Mouse (Mus musculus): Measurements from ENCODE around the gene Krcc1. TPM values are rescaled to one million over a fixed set of nuclear protein-coding genes. Genes with fewer than 3 reads are reported as not detected.
"Not testable (repeated sequence)": the region's sequence is repeated elsewhere in the genome, so short reads cannot be mapped to it uniquely, and the experiment has no call there.

Krcc1 gene
- polyA plus RNA-seq, 1 experiment from 2014 or later: 34.2 TPM

GRCm38 (mm10) chr6:71248420-71248819 is 23.1 kb upstream of the Krcc1 start:
- Histone ChIP-seq H3K27ac (replicated peaks) (no peak overlapping the region), H3K9me3 (replicated peaks) (no peaks in the 10 kb centered on the region), H3K4me3 (no peak overlapping the region), H3K36me3 (no peaks in the 10 kb centered on the region), H3K27me3 (ENCODE audit: low read depth, poor library complexity, severe bottlenecking) (no peaks in the 10 kb centered on the region), H3K4me1 (no peaks in the 10 kb centered on the region)
- DNase-seq (ENCODE audit: low spot score): no peak
- WGBS: 93% methylated on average over 1 of the region's 1 CpGs

GRCm38 (mm10) chr6:71249615-71250014 is 21.9 kb upstream of the Krcc1 start:
- H3K4me3 ChIP-seq: no peak overlapping the region
- H3K27ac ChIP-seq (replicated peaks): no peak overlapping the region
- no peaks in the 10 kb centered on the region for H3K36me3 ChIP-seq
- H3K27me3 ChIP-seq (ENCODE audit: low read depth, poor library complexity, severe bottlenecking): no peaks in the 10 kb centered on the region
- no peaks in the 10 kb centered on the region for H3K9me3 ChIP-seq (replicated peaks)
- no peak for DNase-seq (ENCODE audit: low spot score)
- no peaks in the 10 kb centered on the region for H3K4me1 ChIP-seq
- 72% methylated on average over 3 of the region's 3 CpGs for WGBS

DNA sequence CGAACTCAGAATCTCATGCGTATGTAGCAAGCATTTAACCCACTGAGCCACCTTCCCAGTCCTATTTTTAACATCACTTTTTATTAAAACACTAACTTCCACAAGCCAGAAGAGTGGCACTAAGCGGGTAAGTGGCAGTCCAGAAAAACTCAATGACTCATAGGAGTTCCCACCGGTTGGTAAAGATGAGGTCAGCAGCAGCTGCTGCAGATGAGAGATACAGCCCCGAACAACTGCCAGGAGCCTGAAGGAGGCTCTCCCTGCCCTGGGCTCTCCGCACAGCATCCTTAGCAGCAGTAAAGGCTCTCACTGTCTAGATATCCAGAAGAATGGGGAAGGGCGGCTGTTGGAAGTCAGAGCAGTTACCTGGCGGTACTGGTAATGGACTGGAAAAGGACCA is 20.5 kb upstream of the Krcc1 start:
- Histone ChIP-seq H3K27ac (replicated peaks) (no peak overlapping the region), H3K9me3 (replicated peaks) (no peaks in the 10 kb centered on the region), H3K36me3 (no peaks in the 10 kb centered on the region), H3K4me3 (no peak overlapping the region), H3K27me3 (ENCODE audit: low read depth, poor library complexity, severe bottlenecking) (no peaks in the 10 kb centered on the region), H3K4me1 (no peaks in the 10 kb centered on the region)
- no peak for DNase-seq (ENCODE audit: low spot score)
- 87% methylated on average over 8 of the region's 8 CpGs for WGBS

- no peak overlapping the region for H3K4me3 ChIP-seq
- no peaks in the 10 kb centered on the region for H3K9me3 ChIP-seq (replicated peaks)
- H3K4me1 ChIP-seq: no peaks in the 10 kb centered on the region
- H3K27ac ChIP-seq (replicated peaks): no peak overlapping the region
- no peaks in the 10 kb centered on the region for H3K36me3 ChIP-seq
- WGBS: 94% methylated on average over 6 of the region's 6 CpGs
- H3K27me3 ChIP-seq (ENCODE audit: low read depth, poor library complexity, severe bottlenecking): no peaks in the 10 kb centered on the region
- no peak for DNase-seq (ENCODE audit: low spot score)
These were observed 17.0 kb upstream of the Krcc1 start for GRCm38 (mm10) chr6:71254456-71254855.

GRCm38 (mm10) chr6:71256166-71256565 is 15.3 kb upstream of the Krcc1 start:
- 89% methylated on average over 10 of the region's 10 CpGs for WGBS
- no peaks in the 10 kb centered on the region for H3K36me3 ChIP-seq
- H3K27me3 ChIP-seq (ENCODE audit: low read depth, poor library complexity, severe bottlenecking): no peaks in the 10 kb centered on the region
- no peak for DNase-seq (ENCODE audit: low spot score)
- H3K9me3 ChIP-seq (replicated peaks): no peaks in the 10 kb centered on the region
- no peak overlapping the region for H3K4me3 ChIP-seq
- no peaks in the 10 kb centered on the region for H3K4me1 ChIP-seq
- no peak overlapping the region for H3K27ac ChIP-seq (replicated peaks)

DNA sequence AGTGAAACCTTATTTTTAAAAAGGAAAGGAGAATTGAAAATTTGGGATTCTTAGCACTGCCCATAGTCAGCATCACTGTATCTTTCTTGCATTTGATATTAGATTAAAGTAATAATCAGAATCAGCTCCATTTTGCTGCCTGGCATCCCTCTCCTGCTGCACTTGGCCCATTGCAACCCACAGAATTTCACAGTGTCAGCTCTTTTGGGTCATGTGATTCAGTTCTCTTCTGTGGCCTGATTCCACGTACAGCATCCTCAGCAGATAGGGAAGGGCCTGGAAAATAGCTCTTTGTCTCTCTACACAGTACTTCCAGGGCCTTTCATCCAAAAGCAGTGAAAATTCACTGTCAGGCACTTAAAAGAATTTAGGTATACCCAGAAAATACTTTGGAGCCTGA is 14.1 kb upstream of the Krcc1 start:
- Histone ChIP-seq H3K27me3 (ENCODE audit: low read depth, poor library complexity, severe bottlenecking) (no peaks in the 10 kb centered on the region), H3K36me3 (no peaks in the 10 kb centered on the region), H3K9me3 (replicated peaks) (no peaks in the 10 kb centered on the region), H3K27ac (replicated peaks) (no peak overlapping the region), H3K4me3 (no peak overlapping the region), H3K4me1 (no peaks in the 10 kb centered on the region)
- DNase-seq (ENCODE audit: low spot score): no peak
- WGBS: 63% methylated on average over 1 of the region's 1 CpGs

DNA sequence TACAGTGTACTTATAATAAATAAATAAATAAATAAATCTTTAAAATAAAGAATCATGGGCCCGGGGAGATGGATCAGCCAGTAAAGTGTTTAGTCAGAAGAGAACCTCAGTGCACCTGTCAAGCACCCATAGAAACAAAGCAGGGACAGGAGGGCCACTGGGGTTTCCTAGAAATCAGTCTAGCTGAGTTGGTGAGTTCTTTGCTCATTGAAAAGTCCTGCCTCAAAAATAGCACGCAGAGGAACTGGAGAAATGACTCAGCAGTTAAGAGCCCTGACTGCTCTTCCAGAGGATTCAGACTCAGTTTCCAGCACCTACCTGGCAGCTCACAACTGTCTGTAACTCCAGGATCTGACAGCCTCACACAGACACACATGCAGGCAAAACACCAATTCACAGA is 12.9 kb upstream of the Krcc1 start:
- Histone ChIP-seq H3K36me3 (no peaks in the 10 kb centered on the region), H3K9me3 (replicated peaks) (no peaks in the 10 kb centered on the region), H3K4me1 (no peaks in the 10 kb centered on the region), H3K27ac (replicated peaks) (no peak overlapping the region), H3K4me3 (no peak overlapping the region), H3K27me3 (ENCODE audit: low read depth, poor library complexity, severe bottlenecking) (no peaks in the 10 kb centered on the region)
- DNase-seq (ENCODE audit: low spot score): no peak
- WGBS: 88% methylated on average over 2 of the region's 2 CpGs

GRCm38 (mm10) chr6:71259166-71259565 is 12.3 kb upstream of the Krcc1 start:
- no peak for DNase-seq (ENCODE audit: low spot score)
- Histone ChIP-seq H3K4me1 (no peaks in the 10 kb centered on the region), H3K4me3 (no peak overlapping the region), H3K27ac (replicated peaks) (no peak overlapping the region), H3K27me3 (ENCODE audit: low read depth, poor library complexity, severe bottlenecking) (no peaks in the 10 kb centered on the region), H3K36me3 (no peaks in the 10 kb centered on the region), H3K9me3 (replicated peaks) (no peaks in the 10 kb centered on the region)
- WGBS: 90% methylated on average over 4 of the region's 4 CpGs

DNA sequence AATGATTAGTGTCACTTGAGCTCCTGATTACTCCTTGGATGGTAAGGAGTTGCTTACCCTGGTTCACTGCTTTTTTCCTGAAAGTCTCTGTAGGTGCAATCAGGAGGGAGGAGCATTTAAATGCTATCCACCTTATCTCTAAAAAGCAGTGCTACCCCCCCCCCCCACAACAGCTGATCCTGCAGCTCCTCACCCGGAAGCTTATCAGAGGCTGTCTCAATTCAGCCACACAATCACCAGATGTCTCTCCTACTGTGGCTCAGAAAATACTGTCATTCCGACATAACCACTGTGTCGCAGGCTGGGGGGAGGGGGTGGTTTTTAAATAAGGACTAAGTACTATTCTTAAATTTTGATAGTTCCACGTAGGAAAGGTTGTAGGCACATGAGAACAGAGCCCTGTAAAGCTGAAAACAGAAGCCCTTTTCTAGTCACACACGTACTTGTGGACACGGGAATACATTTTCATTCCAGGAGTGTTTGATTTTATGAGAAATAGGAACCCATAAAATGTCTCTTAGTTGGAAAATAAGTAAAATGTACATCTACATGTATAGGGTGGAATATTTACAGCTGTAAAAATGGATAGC is 11.3 kb upstream of the Krcc1 start:
- 62% methylated on average over 6 of the region's 6 CpGs for WGBS

DNA sequence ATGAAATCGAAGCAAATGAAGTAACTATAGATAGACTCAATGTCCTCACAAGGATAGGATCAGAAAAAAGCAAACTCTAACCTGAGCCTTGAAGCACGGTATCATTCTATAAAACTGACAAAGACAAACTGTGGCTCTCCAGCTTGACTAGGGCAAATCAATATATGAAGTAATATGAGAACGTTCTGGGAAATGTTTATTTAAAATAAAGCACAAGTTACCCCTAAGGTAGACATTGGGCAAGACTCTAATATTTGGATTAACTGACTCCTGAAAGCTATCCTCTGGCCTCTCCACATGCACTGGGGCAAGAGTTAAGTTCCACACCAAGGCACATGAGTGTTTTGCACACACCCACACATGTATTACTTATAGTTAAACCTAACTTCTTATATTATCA is 10.4 kb upstream of the Krcc1 start:
- no peaks in the 10 kb centered on the region for H3K27me3 ChIP-seq (ENCODE audit: low read depth, poor library complexity, severe bottlenecking)
- no peak for DNase-seq (ENCODE audit: low spot score)
- H3K27ac ChIP-seq (replicated peaks): no peak overlapping the region
- H3K9me3 ChIP-seq (replicated peaks): no peaks in the 10 kb centered on the region
- WGBS: 91% methylated on average over 3 of the region's 3 CpGs
- H3K4me1 ChIP-seq: no peaks in the 10 kb centered on the region
- no peaks in the 10 kb centered on the region for H3K36me3 ChIP-seq
- no peak overlapping the region for H3K4me3 ChIP-seq

More for the DNA sequence above, 11.3 kb upstream of the Krcc1 start:
- Histone ChIP-seq H3K4me1 (no peaks in the 10 kb centered on the region), H3K9me3 (replicated peaks) (no peaks in the 10 kb centered on the region), H3K36me3 (no peaks in the 10 kb centered on the region), H3K27me3 (ENCODE audit: low read depth, poor library complexity, severe bottlenecking) (no peaks in the 10 kb centered on the region), H3K4me3 (no peak overlapping the region), H3K27ac (replicated peaks) (no peak overlapping the region)
- DNase-seq (ENCODE audit: low spot score): no peak

- 86% methylated on average over 8 of the region's 8 CpGs for WGBS
These were observed 9.2 kb upstream of the Krcc1 start for GRCm38 (mm10) chr6:71262142-71262833.

GRCm38 (mm10) chr6:71267603-71268002 is 3.9 kb upstream of the Krcc1 start:
- H3K4me1 ChIP-seq: peaks cover 12% of the 10 kb centered on the region
- not testable (repeated sequence) for H3K9me3 ChIP-seq (replicated peaks); H3K4me3 ChIP-seq; H3K27me3 ChIP-seq (ENCODE audit: low read depth, poor library complexity, severe bottlenecking); H3K27ac ChIP-seq (replicated peaks); H3K36me3 ChIP-seq; DNase-seq (ENCODE audit: low spot score)
- 82% methylated on average over 7 of the region's 7 CpGs for WGBS

More at GRCm38 (mm10) chr6:71262142-71262833, 9.2 kb upstream of the Krcc1 start:
- H3K9me3 ChIP-seq (replicated peaks): no peaks in the 10 kb centered on the region
- H3K4me1 ChIP-seq: no peaks in the 10 kb centered on the region
- no peak overlapping the region for H3K4me3 ChIP-seq
- no peak for DNase-seq (ENCODE audit: low spot score)
- no peak overlapping the region for H3K27ac ChIP-seq (replicated peaks)
- no peaks in the 10 kb centered on the region for H3K36me3 ChIP-seq
- no peaks in the 10 kb centered on the region for H3K27me3 ChIP-seq (ENCODE audit: low read depth, poor library complexity, severe bottlenecking)

DNA sequence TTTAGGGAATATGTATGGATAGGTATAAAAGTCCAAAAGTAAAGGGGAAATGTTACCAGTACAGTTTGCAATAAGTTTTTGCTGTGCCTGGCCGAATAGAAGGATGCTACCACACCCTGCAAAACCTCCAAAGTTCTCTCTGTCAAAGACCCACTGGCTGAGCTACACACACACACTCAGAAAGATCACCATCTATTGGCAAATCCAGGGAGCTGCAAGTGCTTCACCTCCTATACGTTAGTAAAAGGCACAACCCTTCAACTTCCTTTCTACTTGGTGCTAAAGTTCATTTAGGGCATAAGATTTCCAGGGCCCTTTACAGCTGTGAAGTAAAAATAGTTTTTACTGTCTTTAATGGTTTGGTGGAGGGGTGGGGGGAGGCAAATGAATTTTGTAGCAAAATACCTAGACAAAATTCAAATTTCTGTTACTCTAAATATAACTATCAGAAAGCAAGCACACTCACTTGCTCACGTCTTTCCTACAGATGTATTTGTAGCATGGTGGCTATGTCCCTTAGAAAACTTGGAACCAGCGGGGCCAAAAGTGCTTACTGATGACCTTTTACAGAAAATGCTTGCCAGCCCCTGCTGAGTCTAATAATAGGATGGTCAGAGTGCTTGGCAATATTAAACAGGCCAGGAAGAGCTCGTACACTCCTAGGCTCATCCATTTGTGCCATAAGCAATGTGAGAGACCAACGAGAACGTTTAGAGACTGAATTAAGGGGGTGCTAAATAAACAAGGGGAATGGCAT is 2.4 kb upstream of the Krcc1 start:
- Histone ChIP-seq H3K4me1 (peaks cover 19% of the 10 kb centered on the region), H3K36me3 (no peaks in the 10 kb centered on the region), H3K9me3 (replicated peaks) (no peaks in the 10 kb centered on the region), H3K27ac (replicated peaks) (no peak overlapping the region), H3K4me3 (no peak overlapping the region), H3K27me3 (ENCODE audit: low read depth, poor library complexity, severe bottlenecking) (no peaks in the 10 kb centered on the region)
- WGBS: 69% methylated on average over 7 of the region's 7 CpGs
- DNase-seq (ENCODE audit: low spot score): no peak

Measured in midbrain, embryonic 10.5 days (tissue).